Mouse (Mus musculus) hindbrain, embryonic 11.5 days (tissue): Measurements from ENCODE around the gene Prrt4. TPM values are rescaled to one million over a fixed set of nuclear protein-coding genes. Genes with fewer than 3 reads are reported as not detected.
"Not testable (repeated sequence)": the region's sequence is repeated elsewhere in the genome, so short reads cannot be mapped to it uniquely, and the experiment has no call there.

Source experiments
- ATAC-seq: fragments of 200-750 bp; cut with Nextera tagmentation; 2 replicates; pipeline ENCODE4 v1.8.0; 2017; ENCODE audit warnings: mild to moderate bottlenecking, moderate TSS enrichment, moderate library complexity; ENCODE audit not compliant: low FRiP score
- DNase-seq: peaks from one replicate; pipeline ENCODE4 v3.0.0-alpha.2; 2015; ENCODE audit warnings: low spot score
- H3K27ac ChIP-seq: fragments of 300-500 bp; sonication (generic); 2 replicates; pipeline ENCODE4 v1.5.1; 2014; ENCODE audit warnings: mild to moderate bottlenecking, low read depth, low read length
- H3K27me3 ChIP-seq: fragments of 300-500 bp; sonication (generic); 2 replicates; pipeline ENCODE4 v1.6.1; 2014; ENCODE audit warnings: mild to moderate bottlenecking, low read length, moderate library complexity, mixed read lengths; ENCODE audit not compliant: control insufficient read depth, insufficient read depth
- H3K36me3 ChIP-seq: fragments of 300-500 bp; sonication (generic); 2 replicates; pipeline ENCODE4 v1.6.1; 2014; ENCODE audit warnings: mild to moderate bottlenecking, low read length, moderate library complexity, mixed read lengths; ENCODE audit not compliant: control insufficient read depth, insufficient read depth
- H3K4me1 ChIP-seq: fragments of 300-500 bp; sonication (generic); replicated peaks from 2 replicates; pipeline ENCODE4 v1.6.1; 2014; ENCODE audit warnings: low read length, mixed read lengths; ENCODE audit not compliant: control insufficient read depth, insufficient read depth
- H3K4me2 ChIP-seq: fragments of 300-500 bp; sonication (generic); replicated peaks from 2 replicates; pipeline ENCODE4 v1.6.1; 2014; ENCODE audit warnings: mild to moderate bottlenecking, low read depth, low read length
- H3K4me3 ChIP-seq: fragments of 300-500 bp; sonication (generic); 2 replicates; pipeline ENCODE4 v1.5.1; 2014; ENCODE audit warnings: low read depth, low read length
- H3K9ac ChIP-seq: fragments of 300-500 bp; sonication (generic); 2 replicates; pipeline ENCODE4 v1.6.1; 2014; ENCODE audit warnings: low read depth, low read length
- H3K9me3 ChIP-seq: fragments of 300-500 bp; sonication (generic); 2 replicates; pipeline ENCODE4 v1.6.1; 2016; ENCODE audit warnings: low read length; ENCODE audit not compliant: control insufficient read depth
- WGBS: fragments of 180-500 bp; shearing (Covaris S2); extraction: QIAGEN DNeasy Blood & Tissue Kit; methylation state at CpG from one replicate; pipeline ENCODE4 v1.1.7; 2014; 5-methylcytosine and 5-hydroxymethylcytosine counted together
- polyA plus RNA-seq: library from polyadenylated mRNA; unstranded; fragments of >200 nt; fragmentation: Nextera tagmentation; extraction: Ambion mirVana; gene quantifications from 2 replicates; pipeline ENCODE4 v1.2.1, GENCODE M21; 2014

Gene Prrt4
- polyA plus RNA-seq: 0.60 and 1.7 TPM in 2 replicates

- ATAC-seq (peak; percentile 81), DNase-seq (peak; percentile 75)
- H3K27me3 ChIP-seq: peaks cover 11% of the 10 kb centered on the region
- peaks cover 7% of the 10 kb centered on the region; the same call in 1 of the 2 replicates for H3K4me1 ChIP-seq
- 1% methylated on average over 72 of the region's 79 CpGs for WGBS
- peak within 1 kb of the TSS; percentile 59 for H3K4me3 ChIP-seq
- peak within 1 kb of the TSS; percentile 92 for H3K4me2 ChIP-seq
- peak within 1 kb of the TSS; percentile 67 for H3K9ac ChIP-seq
- no peaks in the 10 kb centered on the region for H3K9me3 ChIP-seq
- H3K36me3 ChIP-seq: no peaks in the 10 kb centered on the region
- peak within 1 kb of the TSS; percentile 67 for H3K27ac ChIP-seq
Observed at GRCm38 (mm10) chr6:29178888-29179658, at the start of gene Prrt4. Gene Prrt4 (minus strand): TSS chr6:29179584.

GRCm38 (mm10) chr6:29217717-29218116 lies 38.3 kb upstream of the Prrt4 start:
- Histone ChIP-seq H3K4me1 (peaks cover 12% of the 10 kb centered on the region), H3K27me3 (peaks cover 18% of the 10 kb centered on the region)
- not testable (repeated sequence) for H3K4me2 ChIP-seq, DNase-seq, ATAC-seq, H3K27ac ChIP-seq, H3K36me3 ChIP-seq, H3K9ac ChIP-seq, H3K4me3 ChIP-seq, H3K9me3 ChIP-seq
- 76% methylated on average over 1 of the region's 3 CpGs for WGBS

GRCm38 (mm10) chr6:29215881-29216501 lies 36.6 kb upstream of the Prrt4 start, which contains the start of gene Impdh1:
Gene Impdh1 (minus strand): TSS chr6:29216364.
- Histone ChIP-seq H3K36me3 (no peaks in the 10 kb centered on the region), H3K4me3 (peak within 1 kb of the TSS; percentile 67), H3K4me1 (peaks cover 17% of the 10 kb centered on the region), H3K4me2 (peak within 1 kb of the TSS; percentile 98), H3K9me3 (no peaks in the 10 kb centered on the region), H3K27me3 (peaks cover 18% of the 10 kb centered on the region), H3K9ac (peak within 1 kb of the TSS; percentile 65), H3K27ac (no peak within 1 kb of the TSS)
- DNase-seq: peak; percentile 87
- 0% methylated on average over 51 of the region's 56 CpGs for WGBS
- ATAC-seq: peak; percentile 85

GRCm38 (mm10) chr6:29215181-29215580 lies 35.8 kb upstream of the Prrt4 start:
- peak; percentile 38 for DNase-seq
- Histone ChIP-seq H3K4me1 (peaks cover 17% of the 10 kb centered on the region), H3K9ac (no peak overlapping the region; the same call in 1 of the 2 replicates)

GRCm38 (mm10) chr6:29214776-29215175 lies 35.4 kb upstream of the Prrt4 start:
- no peaks in the 10 kb centered on the region for H3K9me3 ChIP-seq
- peaks cover 18% of the 10 kb centered on the region for H3K27me3 ChIP-seq
- H3K4me3 ChIP-seq: no peak overlapping the region
- 30% methylated on average over 5 of the region's 5 CpGs for WGBS
- no peak overlapping the region for H3K27ac ChIP-seq
- DNase-seq (no peak), ATAC-seq (no peak)
- peak overlapping the region; percentile 98; the same call in 1 of the 2 replicates for H3K4me2 ChIP-seq
- H3K4me1 ChIP-seq: peaks cover 17% of the 10 kb centered on the region
- no peaks in the 10 kb centered on the region for H3K36me3 ChIP-seq
- H3K9ac ChIP-seq: no peak overlapping the region

More at GRCm38 (mm10) chr6:29215181-29215580, 35.8 kb upstream of the Prrt4 start:
- ATAC-seq: no peak
- H3K4me2 ChIP-seq: peak overlapping the region; percentile 98
- no peaks in the 10 kb centered on the region for H3K36me3 ChIP-seq
- H3K27ac ChIP-seq: no peak overlapping the region
- 7% methylated on average over 9 of the region's 9 CpGs for WGBS
- H3K9me3 ChIP-seq: no peaks in the 10 kb centered on the region
- H3K4me3 ChIP-seq: peak overlapping the region; percentile 67
- H3K27me3 ChIP-seq: peaks cover 18% of the 10 kb centered on the region

- Histone ChIP-seq H3K4me3 (no peak overlapping the region), H3K36me3 (no peaks in the 10 kb centered on the region), H3K4me1 (peaks cover 17% of the 10 kb centered on the region), H3K4me2 (no peak overlapping the region), H3K27me3 (peaks cover 18% of the 10 kb centered on the region), H3K27ac (no peak overlapping the region), H3K9me3 (no peaks in the 10 kb centered on the region), H3K9ac (no peak overlapping the region)
- DNase-seq: peak; percentile 50
- WGBS: 0% methylated on average over 1 of the region's 1 CpGs
- ATAC-seq: no peak
Observed at GRCm38 (mm10) chr6:29214245-29214644, 34.9 kb upstream of the Prrt4 start.

GRCm38 (mm10) chr6:29213436-29213835 lies 34.1 kb upstream of the Prrt4 start:
- no peak overlapping the region for H3K4me2 ChIP-seq
- no peaks in the 10 kb centered on the region for H3K36me3 ChIP-seq
- peaks cover 18% of the 10 kb centered on the region for H3K27me3 ChIP-seq
- 43% methylated on average over 5 of the region's 5 CpGs for WGBS
- no peaks in the 10 kb centered on the region for H3K9me3 ChIP-seq
- ATAC-seq (no peak), DNase-seq (no peak)
- H3K4me1 ChIP-seq: peaks cover 17% of the 10 kb centered on the region
- H3K27ac ChIP-seq: no peak overlapping the region
- no peak overlapping the region for H3K9ac ChIP-seq
- H3K4me3 ChIP-seq: no peak overlapping the region

- ATAC-seq: peak; percentile 82
- H3K27ac ChIP-seq: peak overlapping the region; percentile 72
- H3K4me1 ChIP-seq: peaks cover 17% of the 10 kb centered on the region
Observed at GRCm38 (mm10) chr6:29211806-29212492, 32.6 kb upstream of the Prrt4 start.

More at GRCm38 (mm10) chr6:29211806-29212492, 32.6 kb upstream of the Prrt4 start:
- H3K9ac ChIP-seq: peak overlapping the region; percentile 75
- WGBS: under 1% methylated on average over 52 of the region's 66 CpGs
- DNase-seq: peak; percentile 86
- peaks cover 18% of the 10 kb centered on the region for H3K27me3 ChIP-seq
- 0 out of 2 replicates have a peak, but pooled peaks cover under 1% of the 10 kb centered on the region for H3K36me3 ChIP-seq
- H3K4me2 ChIP-seq: peak overlapping the region; percentile 87
- peak overlapping the region; percentile 60 for H3K4me3 ChIP-seq
- H3K9me3 ChIP-seq: no peaks in the 10 kb centered on the region
